Mouse (Mus musculus) thymus, adult 2 months (tissue): ENCODE measurements around the gene Lce1c. TPM values are rescaled to one million over a fixed set of nuclear protein-coding genes. Genes with fewer than 3 reads are reported as not detected.

Source experiments
- DNase-seq: peaks from one replicate; pipeline ENCODE4 v3.0.0; 2021
- H3K27ac ChIP-seq: fragments of 200-500 bp; 2 replicates; pipeline ENCODE4 v1.5.1; 2012; ENCODE audit warnings: low read length, control low read depth; ENCODE audit not compliant: control insufficient read depth, insufficient read depth
- H3K27me3 ChIP-seq: fragments of 200-500 bp; 2 replicates; pipeline ENCODE4 v1.6.1; 2012; ENCODE audit warnings: mild to moderate bottlenecking, low read length, moderate library complexity, mixed read lengths; ENCODE audit not compliant: control insufficient read depth, insufficient read depth
- H3K36me3 ChIP-seq: fragments of 200-500 bp; 2 replicates; pipeline ENCODE4 v1.6.1; 2012; ENCODE audit warnings: mild to moderate bottlenecking, low read length, moderate library complexity; ENCODE audit not compliant: control insufficient read depth, insufficient read depth
- H3K4me1 ChIP-seq: fragments of 200-500 bp; replicated peaks from 2 replicates; pipeline ENCODE4 v1.6.1; 2012; ENCODE audit warnings: low read length; ENCODE audit not compliant: control insufficient read depth, insufficient read depth
- H3K4me3 ChIP-seq: fragments of 200-500 bp; 2 replicates; pipeline ENCODE4 v1.5.1; 2012; ENCODE audit warnings: mild to moderate bottlenecking, low read length, control low read depth, moderate library complexity; ENCODE audit not compliant: control insufficient read depth, insufficient read depth
- CTCF ChIP-seq: fragments of 200-500 bp; IDR thresholded peaks from 2 replicates; pipeline ENCODE4 v1.5.1; 2012; ENCODE audit warnings: mild to moderate bottlenecking, control low read depth, low read length, moderate library complexity, borderline replicate concordance; ENCODE audit not compliant: control insufficient read depth, poor library complexity, insufficient read depth; ENCODE audit errors: extremely low read depth
- POLR2A ChIP-seq: fragments of 200-500 bp; IDR thresholded peaks from 2 replicates; pipeline ENCODE4 v1.6.1; 2012; ENCODE audit warnings: mild to moderate bottlenecking, low read length, control low read depth, moderate library complexity; ENCODE audit not compliant: control insufficient read depth, poor library complexity, insufficient read depth; ENCODE audit errors: extremely low read depth
- WGBS: fragments of 180-500 bp; shearing (Covaris S2); methylation state at CpG from one replicate; pipeline ENCODE4 v1.1.7; 2018; 5-methylcytosine and 5-hydroxymethylcytosine counted together
- polyA plus RNA-seq: library from polyadenylated mRNA; depleted of rRNA; stranded (reverse); fragments of >200 nt; gene quantifications from 2 replicates; pipeline ENCODE4 v1.2.3, GENCODE M21; 2012; rRNA removed

The Lce1c gene
- polyA plus RNA-seq, 1 experiment = 0.20 TPM

- no peak within 1 kb of the TSS for H3K27ac ChIP-seq
- no peak for DNase-seq
- no peak within 1 kb of the TSS for H3K4me3 ChIP-seq
- H3K36me3 ChIP-seq = no peaks in the 10 kb centered on the region
- 80% methylated on average over 3 of the region's 3 CpGs for WGBS
- no peak for TF ChIP-seq CTCF
- TF ChIP-seq POLR2A = no peak
- H3K27me3 ChIP-seq = no peaks in the 10 kb centered on the region
- H3K4me1 ChIP-seq = no peaks in the 10 kb centered on the region
Measured at GRCm38 (mm10) chr3:92720250-92720649, 41.2 kb downstream of the Lce1c start, which contains the start of gene Lce1f. TSS of gene Lce1f (minus strand) at chr3:92720350.

GRCm38 (mm10) chr3:92722631-92723030 is 43.6 kb downstream of the Lce1c start:
- Histone ChIP-seq H3K27ac (no peak overlapping the region), H3K27me3 (no peaks in the 10 kb centered on the region), H3K36me3 (no peaks in the 10 kb centered on the region), H3K4me3 (no peak overlapping the region), H3K4me1 (no peaks in the 10 kb centered on the region)
- TF ChIP-seq POLR2A (no peak), CTCF (no peak)
- DNase-seq = no peak
- WGBS = 90% methylated on average over 5 of the region's 5 CpGs

Other genes starting within 250 kb of the Lce1c start
- gene Gm9774, start 249.8 kb upstream of the Lce1c start, polyA plus RNA-seq = 9.9 and 12.4 TPM in 2 replicates
- gene Sprr2k, start 246.7 kb upstream of the Lce1c start, polyA plus RNA-seq = not detected in 2 replicates
- 2.2 and 2.5 TPM in 2 replicates for gene Sprr1b, start 240.5 kb upstream of the Lce1c start, polyA plus RNA-seq
- gene Sprr3, start 220.5 kb upstream of the Lce1c start, polyA plus RNA-seq = 0.14 and 0.51 TPM in 2 replicates
- gene Sprr1a, start 193.4 kb upstream of the Lce1c start, polyA plus RNA-seq = 30.1 and 34.5 TPM in 2 replicates
- not detected in 2 replicates for gene Sprr4, start 178.8 kb upstream of the Lce1c start, polyA plus RNA-seq
- 0.82 and 1.9 TPM in 2 replicates for gene 2310046K23Rik, start 144.7 kb upstream of the Lce1c start, polyA plus RNA-seq
- gene Ivl, start 105.5 kb upstream of the Lce1c start, polyA plus RNA-seq = 0.26 and 0.28 TPM in 2 replicates
- gene Smcp, start 90.2 kb upstream of the Lce1c start, polyA plus RNA-seq = 0.45 and 1.3 TPM in 2 replicates
- gene 2210017I01Rik, start 71.8 kb upstream of the Lce1c start, polyA plus RNA-seq = 0.22 TPM in 1 of 2 replicates, not detected in the other
- gene Lce6a, start 57.6 kb upstream of the Lce1c start, polyA plus RNA-seq = not detected in 2 replicates
- gene Lce1a1, start 30.9 kb upstream of the Lce1c start, polyA plus RNA-seq = 0.42 and 0.85 TPM in 2 replicates
- 0.54 and 1.1 TPM in 2 replicates for gene Lce1b, start 22.3 kb upstream of the Lce1c start, polyA plus RNA-seq
- 0.47 and 1.00 TPM in 2 replicates for gene Lce1a2, start 8.9 kb upstream of the Lce1c start, polyA plus RNA-seq
- 0.37 and 0.96 TPM in 2 replicates for gene Lce1d, start 8.0 kb downstream of the Lce1c start, polyA plus RNA-seq
- 0.31 and 0.48 TPM in 2 replicates for gene Lce1e, start 29.8 kb downstream of the Lce1c start, polyA plus RNA-seq
- gene Lce1f, start 41.1 kb downstream of the Lce1c start, polyA plus RNA-seq = 0.26 and 0.73 TPM in 2 replicates
- gene Gm38119, start 59.8 kb downstream of the Lce1c start, polyA plus RNA-seq = not detected in 2 replicates
- gene Lce1g, start 73.1 kb downstream of the Lce1c start, polyA plus RNA-seq = 0.26 TPM in 1 of 2 replicates, not detected in the other
- gene Lce1h, start 85.8 kb downstream of the Lce1c start, polyA plus RNA-seq = 0.27 TPM in 1 of 2 replicates, not detected in the other
- 0.27 TPM in 1 of 2 replicates, not detected in the other for gene Lce1i, start 99.7 kb downstream of the Lce1c start, polyA plus RNA-seq
- gene Lce1j, start 111.3 kb downstream of the Lce1c start, polyA plus RNA-seq = 0.66 and 1.3 TPM in 2 replicates
- 0.35 TPM in 1 of 2 replicates, not detected in the other for gene Lce1k, start 128.6 kb downstream of the Lce1c start, polyA plus RNA-seq
- 0.38 and 0.40 TPM in 2 replicates for gene Kprp, start 148.0 kb downstream of the Lce1c start, polyA plus RNA-seq
- 0.23 TPM in 1 of 2 replicates, not detected in the other for gene Lce1l, start 172.0 kb downstream of the Lce1c start, polyA plus RNA-seq
- gene 2310050C09Rik, start 191.0 kb downstream of the Lce1c start, polyA plus RNA-seq = 0.36 TPM in 2 replicates
- gene Lce3a, start 247.0 kb downstream of the Lce1c start, polyA plus RNA-seq = 0.41 TPM in 1 of 2 replicates, not detected in the other